Mouse (Mus musculus) heart, adult 11 months (tissue): Measurements from ENCODE around the gene Psmc2.
A peak's percentile ranks its signal among the peaks of the same experiment; 100 is the strongest.

ENCODE experiments used
- DNase-seq: peaks from one replicate; pipeline ENCODE4 v3.0.0; 2022

The Psmc2 gene

DNA sequence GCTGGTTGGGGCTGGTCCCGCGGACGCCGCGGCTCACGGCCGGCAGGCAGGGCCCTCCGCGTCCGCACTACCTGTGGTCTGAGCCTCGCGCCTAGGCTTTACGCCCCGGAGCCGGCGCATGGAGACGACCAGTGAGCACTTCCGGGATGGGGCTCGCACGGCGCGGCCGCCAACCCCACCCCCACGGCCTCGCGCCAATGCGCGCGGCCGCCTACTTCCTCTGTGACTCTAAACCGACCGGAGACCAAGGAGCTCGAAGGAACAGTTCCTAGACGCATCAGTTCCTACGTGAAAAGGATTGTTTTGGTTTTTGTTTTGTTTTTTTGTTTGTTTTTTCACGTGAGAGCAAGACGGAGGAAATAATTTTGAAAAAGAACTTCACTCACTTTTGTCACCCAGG is at the start of gene Psmc2, which contains the start of gene Dnajc2:
Gene Psmc2, plus strand, starts transcription at position 231 of the 400 bp plus-strand sequence.
Gene Dnajc2, minus strand, starts transcription at position 199 of the 400 bp plus-strand sequence.
- peak; percentile 99 for DNase-seq

DNA sequence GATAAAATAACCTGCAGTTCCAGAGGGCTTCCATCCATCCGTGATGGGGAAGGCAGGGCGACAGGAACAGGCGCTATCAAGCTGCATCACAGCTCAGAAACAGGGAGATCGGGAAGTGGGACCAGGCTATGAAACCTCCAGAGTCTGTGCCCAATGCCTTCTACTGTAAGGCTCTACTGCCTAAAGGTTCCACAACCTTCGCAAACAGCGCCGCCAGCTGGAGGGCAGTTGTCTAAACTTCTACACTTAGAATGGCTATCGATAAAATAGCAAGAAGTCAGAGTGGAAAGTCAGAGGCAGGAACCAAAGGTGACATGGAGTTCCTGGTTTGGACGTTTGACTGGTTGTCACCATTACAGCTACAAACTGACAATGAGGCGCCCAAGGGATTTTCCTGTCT is 49.5 kb upstream of the Psmc2 start:
- DNase-seq: peak; percentile 93

DNA sequence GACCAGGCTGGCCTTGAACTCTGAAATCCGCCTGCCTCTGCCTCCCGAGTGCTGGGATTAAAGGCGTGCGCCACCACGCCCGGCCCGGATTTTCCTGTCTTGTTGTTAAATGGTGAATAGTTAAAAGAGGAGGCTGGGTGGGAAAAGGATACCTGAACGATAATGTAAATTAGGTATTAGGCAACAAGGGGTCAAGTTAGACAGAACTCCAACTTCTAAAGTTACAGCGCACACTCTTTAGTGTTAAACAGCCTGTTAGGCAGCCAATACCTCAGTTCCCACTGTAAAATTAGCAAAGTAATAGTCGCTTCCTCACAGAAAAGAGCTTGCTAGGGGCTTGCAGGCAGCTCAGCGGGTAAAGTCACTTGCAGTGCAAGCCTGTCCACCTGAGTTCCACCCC is 49.0 kb upstream of the Psmc2 start:
- DNase-seq: peak; percentile 61

DNA sequence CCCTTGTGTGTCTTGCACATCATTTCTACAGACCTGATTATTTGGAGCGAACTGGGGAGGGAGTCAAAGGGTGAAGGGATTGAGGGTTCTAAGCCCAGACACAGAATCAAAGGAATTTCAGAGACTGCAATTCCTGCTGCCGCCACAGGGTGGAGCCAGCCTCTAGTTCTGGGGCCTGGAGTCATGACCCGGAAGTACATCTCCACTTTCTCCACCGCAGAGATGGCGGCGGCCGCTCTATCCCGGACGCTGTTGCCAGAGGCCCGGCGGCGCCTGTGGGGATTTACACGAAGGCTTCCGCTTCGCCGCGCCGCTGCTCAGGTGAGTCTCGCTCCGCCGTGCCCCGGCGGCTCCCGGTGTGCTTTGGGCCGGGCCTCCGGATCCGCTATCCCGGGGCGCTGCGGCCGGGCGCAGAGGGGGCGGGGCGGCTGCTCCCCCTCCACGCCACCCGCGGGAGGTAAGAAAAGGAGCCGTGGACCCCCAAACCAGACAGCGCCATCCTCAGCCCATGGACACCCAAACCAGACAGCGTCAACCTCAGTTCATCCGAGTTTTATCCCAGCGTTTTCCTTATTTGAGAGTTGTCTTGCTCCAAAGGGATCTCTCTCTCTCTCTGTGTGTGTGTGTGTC is 48.0 kb upstream of the Psmc2 start, which contains the start of gene Pmpcb:
Gene Pmpcb, plus strand, starts transcription at position 186 of the 630 bp plus-strand sequence.
- peak; percentile 99 for DNase-seq

DNA sequence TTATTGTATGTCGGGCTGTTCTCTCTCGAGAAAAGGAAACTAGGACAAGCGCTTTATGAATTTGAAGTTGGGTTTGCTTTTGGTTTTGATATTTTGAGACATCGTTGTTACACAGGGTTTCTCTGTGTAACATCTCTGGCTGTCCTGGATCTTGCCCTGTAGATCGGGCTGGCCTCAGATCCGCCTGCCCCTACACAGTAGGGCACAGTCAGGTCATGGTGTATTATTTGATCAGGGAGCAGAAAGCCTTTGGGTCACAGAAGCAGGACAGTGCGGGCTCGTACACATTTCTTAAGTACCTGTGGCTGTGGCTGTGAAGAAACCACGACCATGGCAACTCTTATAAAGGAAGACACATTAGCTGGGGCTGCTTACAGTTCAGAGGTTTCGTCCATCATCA is 47.5 kb upstream of the Psmc2 start:
- peak; percentile 80 for DNase-seq

DNA sequence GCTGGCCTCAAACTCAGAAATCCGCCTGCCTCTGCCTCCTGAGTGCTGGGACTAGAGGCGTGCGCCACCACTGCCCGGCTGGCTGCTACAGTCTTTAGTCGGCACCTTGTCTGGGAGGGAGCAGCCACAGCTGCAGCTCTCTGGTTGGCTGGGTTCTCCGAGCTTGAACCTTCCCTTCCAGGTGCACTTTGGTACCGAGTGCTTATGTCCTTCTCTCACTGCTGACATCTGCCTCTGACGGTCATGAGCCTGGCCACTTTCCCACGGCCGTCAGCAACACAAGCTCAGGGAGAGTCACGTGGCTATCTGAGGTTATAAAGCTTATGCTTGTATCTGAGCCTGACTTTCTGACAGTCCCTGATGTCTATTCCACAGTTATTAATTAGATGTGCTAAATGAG is 46.0 kb upstream of the Psmc2 start:
- peak; percentile 88 for DNase-seq

DNA sequence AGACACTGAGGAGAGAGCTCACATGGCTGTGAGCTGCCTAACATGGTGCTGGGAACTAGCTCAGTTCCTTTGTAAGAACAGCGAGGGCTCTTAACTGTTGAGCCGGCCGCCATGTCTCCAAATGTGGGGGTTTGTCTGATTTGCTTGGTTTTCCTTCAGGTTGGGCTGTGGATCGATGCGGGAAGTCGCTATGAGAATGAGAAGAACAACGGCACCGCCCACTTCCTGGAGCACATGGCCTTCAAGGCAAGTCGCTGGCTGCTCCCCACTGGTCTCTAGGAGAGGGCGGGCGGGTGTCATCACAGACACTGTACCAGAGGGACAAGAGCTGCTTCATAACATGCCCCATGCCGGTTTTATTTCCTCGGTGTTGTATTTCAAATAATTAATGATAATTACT is 45.2 kb upstream of the Psmc2 start:
- DNase-seq: peak; percentile 86

DNA sequence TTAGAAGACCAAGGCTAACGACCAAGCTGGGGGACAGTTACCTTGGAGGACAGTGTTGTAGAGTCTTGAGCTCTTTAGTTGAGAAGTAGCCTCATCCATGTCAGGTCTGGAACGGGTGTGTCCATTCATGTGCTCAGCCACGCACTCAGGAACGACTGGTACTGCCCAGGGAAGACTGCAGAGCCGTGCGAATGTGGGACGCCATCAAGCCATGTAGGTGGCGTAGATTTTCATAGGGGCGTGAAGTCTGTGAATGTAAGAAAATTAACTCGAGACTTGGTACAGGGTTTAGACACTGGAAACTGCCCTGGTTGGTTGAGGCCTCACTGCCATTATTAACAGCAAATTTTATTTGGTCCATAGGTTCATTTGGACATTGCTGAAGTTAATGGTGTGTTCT is 41.5 kb upstream of the Psmc2 start:
- DNase-seq: peak; percentile 82

DNA sequence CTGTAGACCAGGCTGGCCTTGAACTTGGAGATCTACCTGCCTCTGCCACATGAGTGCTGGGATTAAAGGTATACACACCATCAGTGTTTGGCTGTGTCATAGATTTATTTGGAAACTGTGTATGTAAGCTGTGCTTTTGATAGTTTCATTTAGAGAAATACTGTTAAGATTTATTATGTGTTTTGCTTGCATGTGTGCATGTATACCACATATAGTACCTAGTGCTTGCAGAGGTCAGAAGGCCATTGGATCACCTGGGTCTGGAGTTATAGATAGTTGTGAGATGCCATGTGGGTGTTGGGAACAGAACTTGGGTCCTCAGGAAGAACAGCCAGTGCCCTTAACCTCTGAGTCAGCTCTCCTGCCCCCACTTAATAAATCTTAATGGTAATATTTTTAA is 40.4 kb upstream of the Psmc2 start:
- peak; percentile 51 for DNase-seq

DNA sequence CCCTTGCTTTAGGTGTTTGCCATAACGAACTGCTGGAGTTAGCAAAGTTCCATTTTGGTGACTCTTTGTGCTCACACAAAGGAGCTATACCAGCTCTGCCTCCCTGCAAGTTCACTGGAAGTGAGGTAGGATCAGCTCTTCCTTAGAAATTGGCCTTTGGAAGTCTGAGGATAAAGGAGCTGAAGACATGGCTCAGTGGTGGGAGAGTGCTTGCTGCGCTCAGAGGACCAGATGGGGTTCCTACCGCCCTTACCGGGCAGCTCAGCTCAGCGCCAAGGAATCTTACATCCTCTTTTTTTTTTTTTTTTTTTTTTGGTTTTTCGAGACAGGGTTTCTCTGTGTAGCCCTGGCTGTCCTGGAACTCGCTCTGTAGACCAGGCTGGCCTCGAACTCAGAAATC is 39.1 kb upstream of the Psmc2 start:
- peak; percentile 31 for DNase-seq

DNA sequence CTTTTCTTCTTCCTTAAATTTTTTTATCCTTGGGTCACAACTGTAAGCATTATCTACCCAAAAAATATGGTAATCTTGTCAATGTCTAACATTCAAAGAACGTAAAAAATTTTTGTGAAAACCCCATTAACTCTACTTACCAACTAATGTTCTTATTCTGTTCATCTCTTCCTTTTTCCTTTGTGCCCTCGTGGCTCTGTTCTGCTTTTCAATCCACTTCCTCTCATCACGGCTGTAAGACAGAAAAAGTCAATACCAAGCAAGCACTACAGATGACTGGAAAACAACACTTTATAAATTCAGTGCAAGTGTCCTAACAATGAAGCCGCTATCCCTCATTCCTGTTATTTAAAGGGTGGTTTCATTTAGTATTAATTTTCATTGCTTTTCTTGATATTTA is 16.6 kb upstream of the Psmc2 start:
- DNase-seq: peak; percentile 35

DNA sequence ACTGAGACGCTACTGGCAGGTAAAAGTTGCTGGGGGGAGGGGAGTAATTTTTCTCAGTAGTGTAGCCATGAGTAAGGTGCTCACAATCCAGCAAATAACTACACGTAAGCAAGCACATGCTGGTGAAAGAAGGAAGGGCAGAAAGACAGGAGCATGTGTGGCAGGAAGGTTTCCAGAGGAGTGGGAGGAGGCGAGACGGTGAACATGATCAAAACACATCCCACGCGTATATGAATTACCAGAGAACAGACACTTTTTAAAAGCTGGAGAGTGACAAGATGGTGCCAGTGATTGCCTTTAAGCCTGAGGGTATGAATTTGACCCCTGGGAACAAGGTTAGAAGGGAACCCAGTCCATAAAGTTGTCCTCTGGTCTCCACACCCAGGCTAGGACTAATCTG is 15.2 kb upstream of the Psmc2 start:
- DNase-seq: peak; percentile 58

DNA sequence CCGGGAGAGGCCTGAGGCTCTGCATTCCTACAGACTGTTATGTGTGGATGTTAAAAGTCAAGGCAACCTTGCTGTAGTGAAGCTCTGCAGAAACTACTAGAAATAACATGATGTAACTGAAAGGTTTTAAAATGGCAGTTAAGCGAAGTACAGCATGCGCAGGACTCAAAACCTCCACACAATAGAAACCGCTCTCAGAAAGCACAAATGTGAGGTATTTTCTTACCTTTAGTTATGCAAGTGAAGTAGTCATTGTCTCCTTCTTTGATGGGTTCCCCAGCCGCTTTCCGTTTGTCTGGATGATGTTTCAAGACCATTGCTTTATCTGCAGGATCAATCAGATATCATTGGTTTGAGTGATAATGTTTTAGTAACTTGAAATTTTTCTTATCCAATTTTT is 8.6 kb upstream of the Psmc2 start:
- DNase-seq: no peak

DNA sequence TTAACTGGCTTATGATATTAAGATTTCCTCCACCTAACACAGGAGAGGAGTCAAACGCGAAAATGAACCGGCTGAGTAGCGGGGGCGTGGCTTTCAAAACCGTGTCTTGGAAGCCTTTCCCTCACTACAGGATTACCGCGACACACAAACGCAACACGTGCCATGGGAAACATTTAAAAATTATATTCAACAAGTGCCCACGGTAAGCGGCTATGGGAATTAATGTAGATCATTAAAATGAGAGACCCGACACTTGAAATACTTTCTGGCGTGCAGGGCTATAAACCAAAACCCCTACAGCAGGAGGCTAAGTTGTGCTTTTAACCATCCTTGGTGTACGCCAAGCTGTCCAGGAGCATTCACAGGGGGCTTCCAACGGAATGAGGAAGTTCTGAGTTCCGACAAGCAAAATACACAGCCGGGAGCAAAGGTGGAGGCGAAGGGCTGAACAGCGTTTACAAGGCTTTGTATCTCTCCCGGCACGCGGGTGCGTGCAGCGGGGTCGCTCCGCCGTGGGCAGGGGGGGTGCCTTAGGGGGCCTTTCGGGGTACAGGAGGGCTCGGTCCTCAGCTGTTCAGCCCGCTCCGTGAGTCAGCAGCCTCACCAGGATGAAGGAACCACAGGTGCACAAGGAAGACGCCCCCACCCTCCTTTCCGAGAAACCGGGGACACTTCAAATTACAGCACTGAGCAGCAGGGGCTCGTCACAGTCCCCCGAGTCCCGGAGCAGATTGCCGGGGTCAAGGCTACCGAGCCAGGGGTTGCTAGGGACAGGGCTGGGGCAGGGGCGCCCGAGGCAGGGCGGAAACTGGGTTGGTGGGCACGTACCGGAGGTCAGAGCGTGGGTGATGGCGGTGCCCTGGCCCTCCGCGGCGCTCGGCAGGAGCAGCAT is 676 bp upstream of the Psmc2 start:
- DNase-seq: no peak

DNA sequence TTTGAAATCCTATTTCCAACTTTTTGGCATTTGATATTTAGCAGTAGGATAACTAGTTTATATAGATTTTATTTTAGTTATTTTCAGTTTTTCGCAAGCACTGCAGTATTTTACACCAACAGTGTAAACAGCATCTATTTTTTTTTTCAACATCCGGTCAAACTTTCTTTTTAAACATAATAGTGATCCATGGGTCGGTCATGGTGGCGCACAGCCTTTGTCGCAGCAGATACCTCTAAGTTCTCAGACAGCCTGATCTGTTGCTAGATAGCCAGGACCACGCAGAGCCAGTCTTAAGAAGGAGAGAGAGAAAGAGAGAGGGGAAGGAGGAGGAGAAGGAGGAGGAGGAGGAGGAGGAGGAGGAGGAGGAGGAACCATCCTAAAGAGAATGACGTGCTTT is 693 bp downstream of the Psmc2 start:
- peak; percentile 84 for DNase-seq

DNA sequence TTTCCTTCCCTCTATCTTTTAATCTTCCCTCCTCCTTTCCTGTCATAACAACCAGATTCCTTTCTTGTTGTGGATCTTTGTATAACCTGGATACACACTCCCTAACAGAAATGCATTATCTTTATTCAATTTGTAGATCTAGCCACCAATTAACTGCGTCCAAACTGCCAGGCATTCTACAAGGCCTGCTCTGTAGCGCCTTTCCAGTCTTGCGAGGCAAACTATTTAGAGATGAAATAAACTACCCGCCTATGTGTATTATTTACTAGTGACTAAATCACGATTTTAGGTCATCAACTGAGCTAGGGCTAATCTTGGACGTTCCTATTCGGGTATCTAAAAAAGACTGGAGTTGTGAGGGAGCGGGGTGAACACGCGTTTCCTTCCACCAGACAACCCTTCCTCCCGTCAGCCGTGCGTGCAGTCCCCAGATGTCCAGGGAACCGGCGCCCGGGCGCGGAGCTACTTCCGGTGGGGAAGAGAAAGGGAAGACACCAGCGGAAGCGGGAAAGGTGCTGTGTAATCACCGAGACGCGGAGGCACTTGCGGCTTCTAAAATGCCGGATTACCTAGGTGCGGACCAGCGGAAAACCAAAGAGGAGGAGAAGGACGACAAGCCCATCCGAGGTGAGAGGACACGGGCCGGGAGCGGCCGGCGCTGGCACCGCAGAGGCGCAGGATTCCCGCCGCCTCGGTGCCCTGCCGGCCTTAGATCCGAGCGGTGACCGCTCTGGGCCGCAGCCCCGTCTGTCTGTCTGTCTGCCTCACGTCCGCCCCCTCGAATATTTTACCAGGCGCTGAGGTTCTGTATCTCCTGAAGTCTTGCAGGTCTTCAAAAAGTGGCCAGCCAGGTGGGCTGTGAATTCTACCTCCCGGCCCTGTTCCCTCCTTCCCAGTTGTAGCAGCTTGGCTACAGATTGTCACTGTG is 1.4 kb downstream of the Psmc2 start:
- DNase-seq: peak; percentile 98

DNA sequence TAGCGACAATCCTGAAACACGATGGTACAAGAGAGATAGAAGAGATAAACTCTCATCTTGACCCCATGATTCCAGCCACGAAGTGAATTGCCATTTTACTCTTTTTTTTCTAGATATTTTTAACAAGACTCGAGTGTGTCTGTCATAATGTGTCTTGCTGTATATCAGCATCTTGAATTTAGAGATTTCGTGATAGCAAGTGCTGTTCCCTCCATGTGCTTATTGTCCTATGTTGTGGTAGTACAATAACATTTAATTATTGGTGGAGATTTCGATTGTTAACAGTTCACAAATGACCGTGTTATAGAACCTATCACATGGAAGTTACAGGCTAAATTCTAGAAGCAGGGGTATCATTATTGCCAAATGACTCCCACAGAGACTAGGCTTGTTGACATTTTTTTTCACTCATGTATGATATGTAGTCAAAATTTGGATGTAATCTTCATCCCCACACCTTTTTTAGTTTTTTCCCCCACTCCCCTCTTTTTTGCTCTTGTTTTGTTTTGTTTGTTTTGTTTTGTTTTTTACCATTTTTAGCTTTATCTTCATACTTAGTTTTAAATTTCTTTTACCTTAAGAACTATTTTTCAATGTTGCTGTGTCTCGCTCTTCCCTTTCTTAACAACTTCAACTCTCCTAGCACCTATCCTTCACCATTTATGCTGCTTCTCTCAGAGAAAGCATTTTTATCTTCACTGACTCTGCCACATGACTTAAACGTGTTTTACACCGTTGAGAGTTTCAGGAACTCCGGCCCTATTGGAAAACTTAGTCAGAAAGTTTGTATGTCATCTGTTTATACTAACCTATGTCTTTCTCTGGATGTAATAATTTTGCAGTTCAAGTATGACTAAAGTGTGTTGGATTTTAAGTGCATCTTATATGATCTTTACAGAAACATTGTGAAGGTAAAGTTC is 2.4 kb downstream of the Psmc2 start:
- peak; percentile 2 for DNase-seq

DNA sequence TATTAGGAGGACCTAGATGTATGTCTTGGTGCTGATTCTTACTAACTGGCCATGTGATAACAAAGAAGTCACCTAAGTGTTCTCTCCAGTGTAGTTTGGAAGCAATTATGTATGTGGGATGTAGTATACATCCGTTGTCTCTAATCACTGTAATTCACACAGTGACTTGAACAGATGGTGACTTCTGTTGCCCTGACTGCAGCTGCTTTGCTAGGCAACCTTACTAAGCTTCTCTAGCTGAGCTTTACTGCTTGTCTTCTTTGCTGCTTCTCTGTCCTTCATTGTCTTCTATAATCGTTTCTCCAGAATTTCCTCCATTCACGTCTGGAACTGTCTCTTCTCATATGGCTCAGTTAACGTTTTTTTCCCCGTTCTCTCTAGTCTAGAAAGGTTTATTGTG is 4.0 kb downstream of the Psmc2 start:
- peak; percentile 4 for DNase-seq

DNA sequence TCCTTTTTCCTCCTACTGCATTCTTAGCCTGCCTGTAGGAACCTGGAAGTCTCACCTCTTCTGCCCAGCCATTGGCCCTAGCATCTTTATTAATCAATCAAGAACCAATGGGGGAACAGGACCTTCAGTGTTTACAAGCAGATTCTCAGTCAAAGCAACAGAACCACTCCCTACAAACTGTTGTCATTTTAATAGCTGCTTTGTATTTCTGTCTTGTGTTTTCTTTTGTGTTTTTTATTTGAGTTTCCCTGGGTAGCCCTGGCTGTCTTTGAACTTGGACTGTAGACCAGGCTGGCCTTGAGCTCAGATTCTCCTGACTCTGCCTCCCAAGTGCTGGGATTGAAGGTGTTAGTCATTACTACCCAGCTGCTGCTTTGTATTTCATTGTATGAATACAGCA is 7.1 kb downstream of the Psmc2 start:
- peak; percentile 64 for DNase-seq

DNA sequence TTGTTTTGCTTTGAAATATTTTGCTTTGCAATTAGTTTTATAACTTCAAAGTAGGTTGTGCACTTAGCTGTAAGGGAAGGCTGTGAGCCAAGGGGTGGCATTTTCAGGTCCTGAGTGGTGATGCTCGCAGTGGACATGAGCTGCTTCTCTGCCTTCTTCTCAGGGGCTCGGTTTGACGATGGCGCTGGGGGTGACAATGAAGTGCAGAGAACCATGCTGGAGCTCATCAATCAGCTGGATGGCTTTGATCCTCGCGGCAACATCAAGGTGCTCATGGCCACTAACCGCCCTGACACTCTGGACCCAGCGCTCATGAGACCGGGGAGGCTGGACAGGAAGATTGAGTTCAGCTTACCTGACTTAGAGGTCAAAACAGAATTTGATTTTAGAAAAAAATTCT is 17.8 kb downstream of the Psmc2 start:
- DNase-seq: peak; percentile 85

DNA sequence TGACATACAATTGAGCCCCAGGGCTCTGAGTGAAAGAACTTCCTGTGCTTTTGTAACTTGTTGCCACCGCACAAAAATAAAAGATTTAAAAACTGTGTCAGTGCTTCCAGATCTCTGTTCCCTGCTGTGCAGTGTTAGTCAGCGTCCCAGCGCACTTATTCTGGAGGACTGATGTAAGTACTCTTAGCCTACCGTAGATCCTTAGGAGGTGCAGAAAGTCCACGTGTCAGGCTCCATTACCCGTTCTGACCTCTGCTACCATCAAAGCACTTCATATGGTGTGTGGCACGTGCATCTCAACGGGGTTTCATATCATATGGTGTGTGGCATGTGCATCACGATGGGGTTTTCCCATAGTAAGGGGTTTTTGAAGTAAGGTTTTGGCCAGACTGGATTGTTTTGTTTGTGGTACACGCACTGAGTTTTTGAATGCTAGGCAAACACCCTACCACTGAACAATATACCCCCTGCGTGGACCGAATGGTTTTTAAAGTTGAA is 18.7 kb downstream of the Psmc2 start:
- DNase-seq: peak; percentile 37

DNA sequence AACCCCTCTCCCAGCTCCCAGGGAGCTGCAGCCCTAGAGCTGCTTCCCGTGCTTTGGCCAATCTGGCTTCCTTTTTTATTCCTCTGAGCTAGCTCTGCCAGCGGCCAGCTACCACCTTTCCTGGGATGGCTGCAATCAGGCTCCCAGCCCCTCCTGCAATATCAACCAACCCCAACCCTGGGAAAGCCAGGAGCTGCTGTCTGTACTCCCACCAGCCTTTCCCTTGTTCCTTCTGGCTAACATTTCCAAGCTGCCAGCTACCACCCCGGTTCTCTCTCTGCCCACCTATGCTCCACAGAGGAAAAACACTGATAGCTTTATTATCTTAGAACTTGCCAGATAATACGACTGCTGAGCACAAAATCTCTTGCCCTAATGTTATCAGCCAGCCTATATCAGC is 19.8 kb downstream of the Psmc2 start:
- DNase-seq: peak; percentile 36
